Comparison of ENCODE assay signal across 8 mouse cellular contexts in the genomic region with DNA sequence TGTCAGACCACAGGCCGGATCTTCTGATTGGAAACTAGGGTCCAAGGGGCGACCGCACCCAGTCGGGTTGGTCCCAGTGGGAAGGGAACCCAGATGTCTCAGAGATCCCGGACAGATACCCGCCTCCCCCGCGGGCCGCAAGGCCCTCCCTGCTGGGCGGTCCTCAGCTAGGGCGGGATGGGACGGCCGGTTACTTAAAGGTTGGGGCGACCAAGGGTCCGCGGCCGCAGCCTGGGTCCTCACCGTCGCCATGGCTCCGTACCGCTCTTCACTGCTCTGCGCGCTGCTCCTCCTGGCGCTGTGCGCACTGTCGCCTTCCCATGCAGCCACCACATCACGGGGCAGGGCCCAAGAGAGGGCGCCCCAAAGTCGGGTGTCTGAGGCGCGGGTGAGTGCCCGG. TPM values are rescaled to one million over a fixed set of nuclear protein-coding genes. Genes with fewer than 3 reads are reported as not detected.
A peak's percentile ranks its signal among the peaks of the same experiment; 100 is the strongest.
DNase-seq lines count a peak whose midpoint lies in the region; ATAC-seq and TF ChIP-seq lines count a peak whose summit lies in the region.

No protein-coding gene starts in this region.

- H3K4me1 ChIP-seq in embryonic facial prominence, embryonic 12.5 days: 0 out of 2 replicates have a peak, but pooled peaks cover 4% of the 10 kb centered on the region
- peaks cover 28% of the 10 kb centered on the region for H3K4me1 ChIP-seq in heart, embryonic 12.5 days (replicated peaks)
- peaks cover 22% of the 10 kb centered on the region for H3K4me1 ChIP-seq in stomach, postnatal 0 days (replicated peaks; ENCODE audit: control insufficient read depth, insufficient read depth)

- TF ChIP-seq EP300 in stomach, postnatal 0 days (optimal IDR thresholded peaks at IDR 0.05): no peak

- no peaks in the 10 kb centered on the region for H3K9me3 ChIP-seq in embryonic facial prominence, embryonic 12.5 days
- no peaks in the 10 kb centered on the region for H3K9me3 ChIP-seq in heart, embryonic 12.5 days (replicated peaks)
- no peaks in the 10 kb centered on the region for H3K9me3 ChIP-seq in stomach, postnatal 0 days (ENCODE audit: control insufficient read depth, low read length)

- peak overlapping the region; percentile 51 for H3K9ac ChIP-seq in embryonic facial prominence, embryonic 12.5 days
- H3K9ac ChIP-seq in heart, embryonic 12.5 days: peak overlapping the region; percentile 62
- H3K9ac ChIP-seq in stomach, postnatal 0 days (ENCODE audit: low read length): peak overlapping the region; percentile 69

- H3K4me3 ChIP-seq in embryonic facial prominence, embryonic 12.5 days: peak overlapping the region; percentile 34
- H3K4me3 ChIP-seq in heart, embryonic 12.5 days: peak overlapping the region; percentile 47
- peak overlapping the region; percentile 51 for H3K4me3 ChIP-seq in stomach, postnatal 0 days (ENCODE audit: low read depth, low read length)

- H3K27ac ChIP-seq in embryonic facial prominence, embryonic 12.5 days: no peak overlapping the region
- H3K27ac ChIP-seq in heart, embryonic 12.5 days (ENCODE audit: poor library complexity, severe bottlenecking): no peak overlapping the region
- H3K27ac ChIP-seq in stomach, postnatal 0 days (replicated peaks): peak overlapping the region; percentile 41

- H3K27me3 ChIP-seq in embryonic facial prominence, embryonic 12.5 days: peaks cover 27% of the 10 kb centered on the region
- H3K27me3 ChIP-seq in heart, embryonic 12.5 days (replicated peaks): peaks cover 50% of the 10 kb centered on the region
- no peaks in the 10 kb centered on the region for H3K27me3 ChIP-seq in stomach, postnatal 0 days (ENCODE audit: control insufficient read depth, insufficient read depth, low read length)

- peak; percentile 46 for DNase-seq in adrenal gland, postnatal 14 days
- peak; percentile 52 for DNase-seq in kidney, postnatal 14 days
- DNase-seq in lung, postnatal 4 days: peak; percentile 50 to 85
- DNase-seq in stomach, postnatal 0 days (ENCODE audit: low spot score): peak; percentile 46
- DNase-seq in cerebellum, postnatal 36 days: no peak
- no peak for DNase-seq in c-Kit-positive CD71-positive TER-119-positive erythroid progenitor cells, embryonic 14.5 days (ENCODE audit: low spot score)

- H3K4me2 ChIP-seq in embryonic facial prominence, embryonic 12.5 days (replicated peaks): peak overlapping the region; percentile 75
- peak overlapping the region; percentile 85 for H3K4me2 ChIP-seq in heart, embryonic 12.5 days
- peak overlapping the region; percentile 71 for H3K4me2 ChIP-seq in stomach, postnatal 0 days (replicated peaks; ENCODE audit: low read depth)

- WGBS in embryonic facial prominence, embryonic 12.5 days: 3% methylated on average over 32 of the region's 32 CpGs
- 2% methylated on average over 32 of the region's 32 CpGs for WGBS in heart, embryonic 12.5 days
- 6% methylated on average over 31 of the region's 32 CpGs for WGBS in stomach, postnatal 0 days

- no peak; the same call in 1 of the 2 replicates for TF ChIP-seq CTCF in stomach, postnatal 0 days (IDR thresholded peaks at IDR 0.05; ENCODE audit: low read depth)

- no peak for ATAC-seq in embryonic facial prominence, embryonic 12.5 days (ENCODE audit: insufficient number of reproducible peaks, insufficient read depth, low FRiP score, low TSS enrichment)
- peak; percentile 27 for ATAC-seq in heart, embryonic 12.5 days (ENCODE audit: insufficient number of reproducible peaks, low FRiP score)
- ATAC-seq in stomach, postnatal 0 days (ENCODE audit: low FRiP score, low TSS enrichment): peak; percentile 40; the same call in 1 of the 2 replicates

- H3K36me3 ChIP-seq in embryonic facial prominence, embryonic 12.5 days: peaks cover 4% of the 10 kb centered on the region; the same call in 1 of the 2 replicates
- peaks cover 21% of the 10 kb centered on the region for H3K36me3 ChIP-seq in heart, embryonic 12.5 days
- H3K36me3 ChIP-seq in stomach, postnatal 0 days (ENCODE audit: control insufficient read depth, insufficient read depth, low read length): peaks cover 14% of the 10 kb centered on the region

RNA-seq across cellular contexts. Expression of gene Gsn, which starts 26.0 kb away (rescaled TPM):
- total RNA-seq in adrenal gland, postnatal 14 days (2021): 179 and 208 TPM in 2 replicates
- 130 and 133 TPM in 2 replicates for polyA plus RNA-seq in embryonic facial prominence, embryonic 12.5 days (2016; fragmentation: Nextera tagmentation; extraction: Ambion mirVana)
- polyA plus RNA-seq in heart, embryonic 12.5 days (2016; fragmentation: Nextera tagmentation; extraction: Ambion mirVana): 186 and 190 TPM in 2 replicates
- polyA plus RNA-seq in stomach, postnatal 0 days (2015; fragmentation: Nextera tagmentation; extraction: Ambion mirVana): 398 and 433 TPM in 2 replicates

RNA-seq across cellular contexts. Expression of gene Stom, which starts 54.6 kb away (rescaled TPM):
- 76.9 and 78.7 TPM in 2 replicates for total RNA-seq in adrenal gland, postnatal 14 days (2021)
- polyA plus RNA-seq in embryonic facial prominence, embryonic 12.5 days (2016; fragmentation: Nextera tagmentation; extraction: Ambion mirVana): 24.1 and 25.2 TPM in 2 replicates
- 42.2 and 42.7 TPM in 2 replicates for polyA plus RNA-seq in heart, embryonic 12.5 days (2016; fragmentation: Nextera tagmentation; extraction: Ambion mirVana)
- 53.5 and 56.9 TPM in 2 replicates for polyA plus RNA-seq in stomach, postnatal 0 days (2015; fragmentation: Nextera tagmentation; extraction: Ambion mirVana)

Comparison
In these comparisons a context has a peak if more than half of its experiments do, and no peak if none do; other contexts are left out.
1. DNase-seq: peak in adrenal gland, postnatal 14 days (single experiment), kidney, postnatal 14 days (single experiment), lung, postnatal 4 days (2 of 2) and stomach, postnatal 0 days (single experiment); none in cerebellum, postnatal 36 days (0 of 2) and c-Kit-positive CD71-positive TER-119-positive erythroid progenitor cells, embryonic 14.5 days (single experiment).
2. Peak in every context shown above with its lines, with median percentiles within 50 percentile points of each other: H3K4me2 ChIP-seq, H3K4me3 ChIP-seq and H3K9ac ChIP-seq.